ENCODE assay signal across 8 mouse cellular contexts in genomic region chrX:169971562-169971961, GRCm38 (mm10). TPM values are rescaled to one million over a fixed set of nuclear protein-coding genes. Genes with fewer than 3 reads are reported as not detected.
A peak's percentile ranks its signal among the peaks of the same experiment; 100 is the strongest.
DNase-seq lines count a peak whose midpoint lies in the region; ATAC-seq and TF ChIP-seq lines count a peak whose summit lies in the region.
"Not testable (repeated sequence)": the region's sequence is repeated elsewhere in the genome, so short reads cannot be mapped to it uniquely, and the experiment has no call there.

No protein-coding gene starts in this region.

- not testable (repeated sequence) for TF ChIP-seq CTCF in kidney, adult 2 months (conservative IDR thresholded peaks at IDR 0.05; ENCODE audit: insufficient read depth, insufficient read length, low read depth, low read length)

- H3K4me2 ChIP-seq in heart, embryonic 13.5 days = not testable (repeated sequence)

- DNase-seq in NIH3T3 (ENCODE audit: low read depth) = peak; percentile 5
- DNase-seq in cerebellum, adult 9-11 months = peak; percentile 7
- DNase-seq in kidney, adult 2 months = peak; percentile 0
- peak; percentile 22 for DNase-seq in left cerebral cortex, adult 11 months (ENCODE audit: low spot score)
- peak; percentile 1 for DNase-seq in ovary, adult 18-20 months (ENCODE audit: low spot score)
- DNase-seq in thymus, postnatal 14 days = peak; percentile 3

- not testable (repeated sequence) for H3K4me3 ChIP-seq in brown adipose tissue, adult 24 weeks (ENCODE audit: insufficient read depth, low read depth, low read length); heart, embryonic 13.5 days; kidney, adult 2 months (ENCODE audit: insufficient read depth, low read depth, low read length)

- not testable (repeated sequence) for H3K27me3 ChIP-seq in heart, embryonic 13.5 days (replicated peaks); kidney, adult 2 months (replicated peaks; ENCODE audit: control insufficient read depth, insufficient read depth, low read length)

- H3K27ac ChIP-seq in brown adipose tissue, adult 24 weeks (replicated peaks; ENCODE audit: low read depth, low read length) = peak overlapping the region; percentile 62; the same call in 1 of the 2 replicates
- H3K27ac ChIP-seq in heart, embryonic 13.5 days (replicated peaks) = peak overlapping the region; percentile 6; the same call in 1 of the 2 replicates
- not testable (repeated sequence) for H3K27ac ChIP-seq in kidney, adult 2 months (ENCODE audit: insufficient read depth, low read depth, low read length)

- not testable (repeated sequence) for ATAC-seq in heart, embryonic 13.5 days (ENCODE audit: extremely low read depth, insufficient number of reproducible peaks, low FRiP score, low TSS enrichment)

- not testable (repeated sequence) for H3K9ac ChIP-seq in heart, embryonic 13.5 days

- not testable (repeated sequence) for TF ChIP-seq POLR2A in kidney, adult 2 months (IDR thresholded peaks at IDR 0.05; ENCODE audit: low read depth, low read length)

- 82% methylated on average over 6 of the region's 6 CpGs for WGBS in heart, embryonic 13.5 days
- 85% methylated on average over 6 of the region's 6 CpGs for WGBS in kidney, adult 2 months

- H3K9me3 ChIP-seq in heart, embryonic 13.5 days = peaks cover 50% of the 10 kb centered on the region

- H3K36me3 ChIP-seq in heart, embryonic 13.5 days = peaks cover 30% of the 10 kb centered on the region
- not testable (repeated sequence) for H3K36me3 ChIP-seq in kidney, adult 2 months (ENCODE audit: control insufficient read depth, insufficient read depth, low read length)

- not testable (repeated sequence) for H3K4me1 ChIP-seq in brown adipose tissue, adult 24 weeks (ENCODE audit: control insufficient read depth, insufficient read depth, insufficient read length, low read length); heart, embryonic 13.5 days; kidney, adult 2 months (ENCODE audit: control insufficient read depth, insufficient read depth, low read length)

RNA-seq across cellular contexts. Expression of gene Gm21887, which starts 37.9 kb away (rescaled TPM):
- polyA plus RNA-seq in brown adipose tissue, adult 24 weeks (2012; ENCODE audit: insufficient read depth, insufficient read length, missing spikeins) = 19.2 and 24.7 TPM in 2 replicates
- 101 and 109 TPM in 2 replicates for polyA plus RNA-seq in heart, embryonic 13.5 days (2015; fragmentation: Nextera tagmentation; extraction: Ambion mirVana)
- polyA plus RNA-seq in kidney, adult 2 months (2012; rRNA removed) = 108 and 184 TPM in 2 replicates
